Mouse (Mus musculus) C2C12 (cell line): ENCODE data around the gene Lhx2.

Experiments used
- CTCF ChIP-seq: IDR thresholded peaks from one replicate; pipeline ENCODE4 v1.5.1; 2011; ENCODE audit not compliant: control insufficient read depth, insufficient read depth, insufficient read length
- FOSL1 ChIP-seq: IDR thresholded peaks from one replicate; pipeline ENCODE4 v1.8.0; 2011; ENCODE audit warnings: mild to moderate bottlenecking, low read length; ENCODE audit not compliant: poor library complexity, insufficient read depth, severe bottlenecking
- MAX ChIP-seq: IDR thresholded peaks from one replicate; pipeline ENCODE4 v1.6.1; 2011; ENCODE audit warnings: mild to moderate bottlenecking, control low read depth
- MYOD1 ChIP-seq: IDR thresholded peaks from one replicate; pipeline ENCODE4 v1.6.1; 2011; ENCODE audit warnings: low read depth; ENCODE audit not compliant: control insufficient read depth, insufficient read length
- MYOG ChIP-seq: IDR thresholded peaks from one replicate; pipeline ENCODE4 v1.6.1; 2011; ENCODE audit not compliant: control insufficient read depth, insufficient read length; ENCODE audit errors: extremely low read depth
- USF1 ChIP-seq: IDR thresholded peaks from one replicate; pipeline ENCODE4 v1.6.1; 2011; ENCODE audit warnings: low read depth, mild to moderate bottlenecking, control low read depth, moderate library complexity

DNA sequence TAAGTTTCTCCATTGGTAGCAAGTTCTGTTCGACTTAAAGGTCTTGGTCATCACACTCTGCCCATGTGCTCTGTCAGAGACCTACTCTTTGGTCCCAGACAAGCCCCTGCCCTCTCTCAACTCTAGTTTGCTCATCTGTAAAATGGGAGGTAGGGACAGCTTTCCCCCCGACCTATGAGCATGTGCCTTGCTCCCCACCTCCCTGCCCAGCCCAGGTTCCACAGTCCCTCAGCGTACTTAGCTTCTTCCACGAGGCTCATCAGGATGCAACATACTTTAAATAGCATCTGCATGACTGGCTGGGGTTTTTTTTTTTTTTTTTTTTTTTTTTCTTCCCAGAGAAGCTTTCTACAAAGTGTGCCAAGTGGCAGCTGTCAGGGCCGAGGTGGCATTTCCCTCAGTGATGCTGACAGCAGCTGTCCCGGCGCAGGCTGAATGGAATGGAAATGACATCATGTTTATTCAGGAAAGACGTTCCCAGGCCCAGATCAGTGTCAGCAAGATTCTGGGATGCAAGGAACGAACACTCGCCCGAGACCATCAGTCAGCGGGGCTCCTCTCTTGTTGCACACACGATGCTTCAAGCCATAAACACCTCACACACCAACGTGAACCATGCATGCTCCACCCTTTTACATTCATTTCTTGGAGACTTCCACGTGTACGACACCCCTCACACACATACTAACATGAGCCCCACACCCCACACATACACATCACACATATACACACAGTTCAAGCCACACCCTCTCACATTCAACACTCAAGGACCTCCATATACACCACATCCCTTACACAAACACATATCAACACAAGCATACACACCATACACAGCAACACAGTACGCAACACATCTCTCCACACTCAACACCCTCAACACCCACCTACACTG, 56.1 kb downstream of the Lhx2 start:
- TF ChIP-seq CTCF (no peak), USF1 (no peak), MYOD1 (peak; percentile 71), MAX (no peak), MYOG (no peak), FOSL1 (no peak)
